Mouse (Mus musculus): ENCODE data around the gene Anapc11.

DNA sequence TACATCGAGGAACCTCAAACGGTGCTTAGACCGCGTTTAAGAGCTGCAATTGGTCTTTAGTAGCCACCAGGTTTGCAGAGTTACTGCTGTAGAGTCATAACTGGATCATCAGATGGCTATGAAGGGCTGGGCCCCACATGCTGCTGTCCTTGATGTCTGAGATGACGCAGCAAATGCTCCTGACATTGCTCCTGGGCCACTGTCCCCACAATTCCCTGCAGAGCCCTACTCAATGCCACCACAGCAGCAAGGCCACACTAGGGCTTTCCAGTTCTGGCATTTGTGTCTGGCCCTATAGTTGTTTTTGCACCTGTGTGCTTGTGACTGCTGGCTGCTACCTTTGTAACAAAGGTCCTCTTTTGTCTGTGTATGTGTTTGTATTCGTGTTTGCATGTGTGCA, 24.6 kb downstream of the Anapc11 start:
- no peak for TF ChIP-seq CTCF (IDR thresholded peaks at IDR 0.05; ENCODE audit: low read depth, low read length)
- TF ChIP-seq EP300 (IDR thresholded peaks at IDR 0.05; ENCODE audit: insufficient read depth, low read depth, low read length), result no peak

All from ES-Bruce4 (cell line).